Mouse (Mus musculus): Measurements from ENCODE around the gene Cep164. TPM values are rescaled to one million over a fixed set of nuclear protein-coding genes. Genes with fewer than 3 reads are reported as not detected.
A peak's percentile ranks its signal among the peaks of the same experiment; 100 is the strongest.

Gene Cep164
- polyA plus RNA-seq, 1 experiment from 2014 or later: 20.6 TPM

DNA sequence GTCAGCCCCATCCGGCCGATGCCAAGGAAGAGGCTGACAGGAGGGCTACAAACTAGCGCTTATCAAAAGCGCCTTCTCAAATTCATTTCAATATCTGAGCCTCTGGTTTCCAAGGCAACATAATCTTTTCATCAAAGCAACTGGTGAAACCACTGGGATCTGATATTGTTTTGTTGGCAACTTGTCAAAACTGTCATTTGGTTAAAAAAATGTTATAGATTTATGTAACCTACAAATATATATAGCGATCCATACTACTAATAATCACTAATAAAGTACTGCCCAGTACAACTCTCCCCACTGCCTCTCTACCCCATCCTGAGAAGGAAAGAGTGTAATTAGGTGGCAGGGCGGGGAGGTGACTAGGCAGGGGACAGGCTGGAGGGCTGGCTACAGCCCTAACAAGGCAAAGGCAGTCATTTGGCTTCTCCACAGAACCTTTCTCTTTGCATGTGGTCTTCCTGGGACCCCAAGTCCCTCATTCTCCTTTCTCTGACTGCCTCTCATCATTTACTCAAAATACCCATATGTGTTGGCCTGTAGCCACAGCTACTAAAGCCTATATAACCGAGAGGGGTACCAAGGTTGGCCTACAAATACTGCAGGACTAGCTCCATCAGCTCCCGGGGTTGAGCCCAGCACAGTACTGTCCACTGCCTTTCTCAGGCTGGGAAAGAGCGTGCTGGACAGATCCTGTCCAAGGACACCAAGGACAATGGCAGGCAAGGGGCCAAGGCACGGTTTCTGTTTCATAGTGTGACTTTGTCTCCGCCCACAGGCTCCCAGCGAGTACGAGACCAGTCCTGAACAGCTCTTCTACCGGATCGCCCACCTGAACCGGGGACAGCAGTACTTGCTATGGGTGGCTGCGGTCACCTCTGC lies 88.5 kb downstream of the Cep164 start:
- Histone ChIP-seq H3K4me1 (replicated peaks; ENCODE audit: insufficient read depth, low read length) (no peaks in the 10 kb centered on the region), H3K4me2 (ENCODE audit: low read length) (no peak overlapping the region), H3K9ac (ENCODE audit: low read depth, low read length) (no peak overlapping the region), H3K36me3 (ENCODE audit: insufficient read depth, low read length) (no peaks in the 10 kb centered on the region), H3K9me3 (replicated peaks; ENCODE audit: low read length) (no peaks in the 10 kb centered on the region), H3K4me3 (replicated peaks; ENCODE audit: low read depth, low read length) (no peak overlapping the region), H3K27me3 (ENCODE audit: insufficient read depth, low read length) (no peaks in the 10 kb centered on the region), H3K27ac (no peak overlapping the region)
- no peak for TF ChIP-seq CTCF (IDR thresholded peaks at IDR 0.05; ENCODE audit: low read depth)
- peak; percentile 70 for DNase-seq (ENCODE audit: low spot score)
- 56% methylated on average over 17 of the region's 17 CpGs for WGBS
- ATAC-seq (replicated peaks; ENCODE audit: low FRiP score, low read depth): 0 out of 2 replicates have a peak, but pooled peaks have one; percentile 40

GRCm38 (mm10) chr9:45739001-45739701 lies 89.3 kb downstream of the Cep164 start:
- no peak overlapping the region for H3K4me3 ChIP-seq (replicated peaks; ENCODE audit: low read depth, low read length)
- H3K9me3 ChIP-seq (replicated peaks; ENCODE audit: low read length): no peaks in the 10 kb centered on the region
- WGBS: 64% methylated on average over 12 of the region's 12 CpGs
- no peak overlapping the region for H3K9ac ChIP-seq (ENCODE audit: low read depth, low read length)
- H3K4me1 ChIP-seq (replicated peaks; ENCODE audit: insufficient read depth, low read length): no peaks in the 10 kb centered on the region
- ATAC-seq (replicated peaks; ENCODE audit: low FRiP score, low read depth): no peak
- no peak for DNase-seq (ENCODE audit: low spot score)
- no peaks in the 10 kb centered on the region for H3K36me3 ChIP-seq (ENCODE audit: insufficient read depth, low read length)
- no peak overlapping the region for H3K4me2 ChIP-seq (ENCODE audit: low read length)
- no peaks in the 10 kb centered on the region for H3K27me3 ChIP-seq (ENCODE audit: insufficient read depth, low read length)
- no peak for TF ChIP-seq CTCF (IDR thresholded peaks at IDR 0.05; ENCODE audit: low read depth)
- H3K27ac ChIP-seq: no peak overlapping the region

- ATAC-seq (replicated peaks; ENCODE audit: low FRiP score, low read depth) (no peak), DNase-seq (ENCODE audit: low spot score) (no peak)
- 62% methylated on average over 6 of the region's 6 CpGs for WGBS
- Histone ChIP-seq H3K9ac (ENCODE audit: low read depth, low read length) (no peak overlapping the region), H3K27ac (no peak overlapping the region), H3K9me3 (replicated peaks; ENCODE audit: low read length) (no peaks in the 10 kb centered on the region), H3K4me2 (ENCODE audit: low read length) (no peak overlapping the region), H3K27me3 (ENCODE audit: insufficient read depth, low read length) (no peaks in the 10 kb centered on the region), H3K36me3 (ENCODE audit: insufficient read depth, low read length) (no peaks in the 10 kb centered on the region), H3K4me3 (replicated peaks; ENCODE audit: low read depth, low read length) (no peak overlapping the region), H3K4me1 (replicated peaks; ENCODE audit: insufficient read depth, low read length) (no peaks in the 10 kb centered on the region)
- no peak for TF ChIP-seq CTCF (IDR thresholded peaks at IDR 0.05; ENCODE audit: low read depth)
Observed at GRCm38 (mm10) chr9:45733246-45733645, 95.2 kb downstream of the Cep164 start.

DNA sequence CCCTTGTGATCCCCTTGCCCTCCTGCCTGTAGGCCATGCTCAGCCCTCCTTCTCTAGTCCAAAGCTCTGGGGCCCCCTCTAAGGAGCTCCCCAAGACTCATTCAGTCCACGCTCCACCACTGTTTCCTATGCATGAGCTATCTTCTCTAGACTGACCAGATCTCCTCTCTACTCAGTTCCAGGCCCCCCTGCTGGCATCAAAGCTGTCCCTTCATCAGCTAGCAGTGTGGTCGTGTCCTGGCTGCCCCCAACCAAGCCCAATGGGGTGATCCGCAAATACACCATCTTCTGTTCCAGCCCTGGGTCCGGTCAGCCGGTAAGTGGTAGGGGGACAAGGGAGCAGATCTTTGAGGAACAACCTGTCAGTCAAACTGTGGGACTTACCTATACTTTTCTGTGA lies 96.6 kb downstream of the Cep164 start:
- 88% methylated on average over 5 of the region's 5 CpGs for WGBS

GRCm38 (mm10) chr9:45719997-45720396 lies 108.5 kb downstream of the Cep164 start:
- DNase-seq (ENCODE audit: low spot score): no peak
- WGBS: 32% methylated on average over 7 of the region's 7 CpGs
- H3K4me1 ChIP-seq (replicated peaks; ENCODE audit: insufficient read depth, low read length): no peaks in the 10 kb centered on the region

More for the DNA sequence above, 96.6 kb downstream of the Cep164 start:
- Histone ChIP-seq H3K36me3 (ENCODE audit: insufficient read depth, low read length) (no peaks in the 10 kb centered on the region), H3K4me1 (replicated peaks; ENCODE audit: insufficient read depth, low read length) (no peaks in the 10 kb centered on the region), H3K4me3 (replicated peaks; ENCODE audit: low read depth, low read length) (no peak overlapping the region), H3K9ac (ENCODE audit: low read depth, low read length) (no peak overlapping the region), H3K4me2 (ENCODE audit: low read length) (no peak overlapping the region), H3K9me3 (replicated peaks; ENCODE audit: low read length) (no peaks in the 10 kb centered on the region), H3K27me3 (ENCODE audit: insufficient read depth, low read length) (no peaks in the 10 kb centered on the region), H3K27ac (no peak overlapping the region)
- ATAC-seq (replicated peaks; ENCODE audit: low FRiP score, low read depth): no peak
- DNase-seq (ENCODE audit: low spot score): no peak
- no peak for TF ChIP-seq CTCF (IDR thresholded peaks at IDR 0.05; ENCODE audit: low read depth)

More at GRCm38 (mm10) chr9:45719997-45720396, 108.5 kb downstream of the Cep164 start:
- no peaks in the 10 kb centered on the region for H3K9me3 ChIP-seq (replicated peaks; ENCODE audit: low read length)
- no peak overlapping the region for H3K4me3 ChIP-seq (replicated peaks; ENCODE audit: low read depth, low read length)
- no peak overlapping the region for H3K9ac ChIP-seq (ENCODE audit: low read depth, low read length)
- ATAC-seq (replicated peaks; ENCODE audit: low FRiP score, low read depth): no peak
- no peak overlapping the region for H3K27ac ChIP-seq
- no peaks in the 10 kb centered on the region for H3K27me3 ChIP-seq (ENCODE audit: insufficient read depth, low read length)
- no peak overlapping the region for H3K4me2 ChIP-seq (ENCODE audit: low read length)
- H3K36me3 ChIP-seq (ENCODE audit: insufficient read depth, low read length): no peaks in the 10 kb centered on the region
- no peak for TF ChIP-seq CTCF (IDR thresholded peaks at IDR 0.05; ENCODE audit: low read depth)

Other genes starting within 250 kb of the Cep164 start
- gene Bace1, start 9.9 kb upstream of the Cep164 start, polyA plus RNA-seq (2015; fragmentation: Nextera tagmentation; extraction: Ambion mirVana): 26.5 and 29.1 TPM in 2 replicates
- 18.2 and 19.7 TPM in 2 replicates for gene Pcsk7, start 77.8 kb upstream of the Cep164 start, polyA plus RNA-seq (2015; fragmentation: Nextera tagmentation; extraction: Ambion mirVana)
- gene Rnf214, start 78.2 kb upstream of the Cep164 start, polyA plus RNA-seq (2015; fragmentation: Nextera tagmentation; extraction: Ambion mirVana): 36.0 and 36.4 TPM in 2 replicates
- 116 and 126 TPM in 2 replicates for gene Tagln, start 107.4 kb upstream of the Cep164 start, polyA plus RNA-seq (2015; fragmentation: Nextera tagmentation; extraction: Ambion mirVana)
- 50.8 and 53.5 TPM in 2 replicates for gene Sidt2, start 126.6 kb upstream of the Cep164 start, polyA plus RNA-seq (2015; fragmentation: Nextera tagmentation; extraction: Ambion mirVana)
- gene Pafah1b2, start 184.0 kb upstream of the Cep164 start, polyA plus RNA-seq (2015; fragmentation: Nextera tagmentation; extraction: Ambion mirVana): 113 and 127 TPM in 2 replicates
- 12.5 and 12.7 TPM in 2 replicates for gene Sik3, start 184.1 kb upstream of the Cep164 start, polyA plus RNA-seq (2015; fragmentation: Nextera tagmentation; extraction: Ambion mirVana)

Measured in kidney, postnatal 0 days (tissue).